Mouse (Mus musculus): Measurements from ENCODE around the gene Irf6.

Gene Irf6

DNA sequence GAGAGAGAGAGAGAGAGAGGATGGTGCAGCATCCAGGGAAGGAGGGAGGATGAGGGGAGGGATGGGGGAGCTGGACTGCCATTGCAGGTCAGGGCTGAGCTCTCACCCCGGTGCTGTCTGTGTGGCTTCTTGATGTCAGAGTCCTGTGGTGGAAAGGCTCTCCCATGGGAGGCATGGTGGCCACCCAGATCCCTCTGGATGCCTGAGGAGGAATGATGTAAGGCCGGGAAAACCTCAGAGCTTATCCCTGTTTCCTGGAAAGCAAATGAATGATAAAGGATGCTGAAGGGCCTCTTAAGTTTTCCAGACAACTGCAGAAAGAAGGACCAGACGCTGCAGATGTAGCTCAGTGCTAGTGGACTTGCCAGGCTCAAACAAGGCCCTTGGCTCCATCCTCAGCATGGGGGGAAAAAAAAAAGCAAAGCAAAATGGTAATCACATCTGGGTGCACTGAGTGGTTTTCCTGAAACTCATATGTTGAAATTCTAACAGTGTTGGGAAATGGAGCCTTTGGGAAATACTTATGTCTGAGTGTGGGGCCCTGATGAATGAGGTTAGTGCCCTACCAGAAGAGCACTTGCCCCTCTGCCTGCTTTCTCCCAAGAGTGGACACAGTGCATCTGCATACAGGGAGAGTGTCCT is 42.4 kb downstream of the Irf6 start:
- TF ChIP-seq NANOG (IDR thresholded peaks at IDR 0.05; ENCODE audit: borderline replicate concordance, low read length) = no peak
- no peak for TF ChIP-seq CTCF (conservative IDR thresholded peaks at IDR 0.05; ENCODE audit: low read length)
- TF ChIP-seq POU5F1 (IDR thresholded peaks at IDR 0.05; ENCODE audit: borderline replicate concordance, low read length) = no peak
- H3K36me3 ChIP-seq (ENCODE audit: insufficient read depth, low read length) = no peaks in the 10 kb centered on the region
- no peaks in the 10 kb centered on the region for H3K9me3 ChIP-seq (ENCODE audit: low read length)
- H3K4me3 ChIP-seq (replicated peaks; ENCODE audit: low read length) = no peak overlapping the region
- H3K27me3 ChIP-seq (ENCODE audit: insufficient read depth, low read length) = peaks cover 9% of the 10 kb centered on the region; the same call in 1 of the 2 replicates
- H3K4me1 ChIP-seq (replicated peaks; ENCODE audit: low read depth, low read length) = no peaks in the 10 kb centered on the region

DNA sequence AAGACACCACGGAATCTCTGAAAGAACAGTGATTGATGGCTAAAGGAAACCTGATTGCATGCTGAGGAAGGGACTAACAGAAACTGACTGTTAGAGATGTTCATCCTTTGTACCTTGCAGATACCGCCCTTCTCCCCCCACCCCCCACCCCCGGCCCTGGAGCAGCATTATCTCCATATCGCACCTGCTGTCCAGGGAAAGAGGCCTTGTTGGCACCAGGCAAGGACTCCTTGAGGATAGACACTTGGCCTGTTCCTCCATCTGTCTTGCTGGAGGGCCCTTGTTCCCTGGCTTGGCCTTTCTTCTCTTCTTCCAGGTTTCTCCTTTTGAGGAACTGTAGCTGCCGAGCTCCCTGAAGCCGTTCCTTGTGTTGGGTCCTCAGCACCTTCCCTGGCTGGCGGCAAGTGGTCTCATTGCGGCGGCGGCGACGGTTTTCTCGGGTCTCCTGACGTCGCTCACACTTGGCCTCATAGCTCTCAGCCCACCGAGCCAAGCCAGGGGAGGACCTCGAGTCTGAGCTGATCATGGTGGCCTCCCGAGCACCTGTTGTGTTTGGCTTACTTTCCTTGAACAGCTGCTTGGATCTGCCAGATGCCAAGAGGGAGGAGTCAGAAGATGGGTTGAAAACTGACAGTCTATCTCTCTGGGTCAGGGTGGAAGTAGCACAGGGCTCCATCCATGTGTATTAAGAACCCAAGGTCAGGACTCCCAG is 44.7 kb downstream of the Irf6 start:
- no peak overlapping the region for H3K4me3 ChIP-seq (replicated peaks; ENCODE audit: low read length)
- no peaks in the 10 kb centered on the region for H3K36me3 ChIP-seq (ENCODE audit: insufficient read depth, low read length)
- H3K4me1 ChIP-seq (replicated peaks; ENCODE audit: low read depth, low read length) = no peaks in the 10 kb centered on the region
- H3K27me3 ChIP-seq (ENCODE audit: insufficient read depth, low read length) = peaks cover 9% of the 10 kb centered on the region; the same call in 1 of the 2 replicates
- TF ChIP-seq CTCF (conservative IDR thresholded peaks at IDR 0.05; ENCODE audit: low read length) (no peak), POU5F1 (IDR thresholded peaks at IDR 0.05; ENCODE audit: borderline replicate concordance, low read length) (no peak), NANOG (IDR thresholded peaks at IDR 0.05; ENCODE audit: borderline replicate concordance, low read length) (no peak)
- no peaks in the 10 kb centered on the region for H3K9me3 ChIP-seq (ENCODE audit: low read length)

- H3K9me3 ChIP-seq (ENCODE audit: low read length) = no peaks in the 10 kb centered on the region
- no peak overlapping the region for H3K4me3 ChIP-seq (replicated peaks; ENCODE audit: low read length)
- H3K4me1 ChIP-seq (replicated peaks; ENCODE audit: low read depth, low read length) = no peaks in the 10 kb centered on the region
- H3K36me3 ChIP-seq (ENCODE audit: insufficient read depth, low read length) = no peaks in the 10 kb centered on the region
- TF ChIP-seq NANOG (IDR thresholded peaks at IDR 0.05; ENCODE audit: borderline replicate concordance, low read length) (no peak), CTCF (conservative IDR thresholded peaks at IDR 0.05; ENCODE audit: low read length) (no peak), POU5F1 (IDR thresholded peaks at IDR 0.05; ENCODE audit: borderline replicate concordance, low read length) (no peak)
- H3K27me3 ChIP-seq (ENCODE audit: insufficient read depth, low read length) = peaks cover 9% of the 10 kb centered on the region; the same call in 1 of the 2 replicates
Observed at GRCm38 (mm10) chr1:193198312-193198711, 45.4 kb downstream of the Irf6 start.

- TF ChIP-seq NANOG (IDR thresholded peaks at IDR 0.05; ENCODE audit: borderline replicate concordance, low read length) (no peak), POU5F1 (IDR thresholded peaks at IDR 0.05; ENCODE audit: borderline replicate concordance, low read length) (no peak), CTCF (conservative IDR thresholded peaks at IDR 0.05; ENCODE audit: low read length) (no peak)
- H3K4me3 ChIP-seq (replicated peaks; ENCODE audit: low read length) = no peak overlapping the region
- no peaks in the 10 kb centered on the region for H3K4me1 ChIP-seq (replicated peaks; ENCODE audit: low read depth, low read length)
- H3K9me3 ChIP-seq (ENCODE audit: low read length) = no peaks in the 10 kb centered on the region
- H3K36me3 ChIP-seq (ENCODE audit: insufficient read depth, low read length) = no peaks in the 10 kb centered on the region
- H3K27me3 ChIP-seq (ENCODE audit: insufficient read depth, low read length) = peaks cover 9% of the 10 kb centered on the region; the same call in 1 of the 2 replicates
Observed at GRCm38 (mm10) chr1:193200640-193201382, 47.9 kb downstream of the Irf6 start.

DNA sequence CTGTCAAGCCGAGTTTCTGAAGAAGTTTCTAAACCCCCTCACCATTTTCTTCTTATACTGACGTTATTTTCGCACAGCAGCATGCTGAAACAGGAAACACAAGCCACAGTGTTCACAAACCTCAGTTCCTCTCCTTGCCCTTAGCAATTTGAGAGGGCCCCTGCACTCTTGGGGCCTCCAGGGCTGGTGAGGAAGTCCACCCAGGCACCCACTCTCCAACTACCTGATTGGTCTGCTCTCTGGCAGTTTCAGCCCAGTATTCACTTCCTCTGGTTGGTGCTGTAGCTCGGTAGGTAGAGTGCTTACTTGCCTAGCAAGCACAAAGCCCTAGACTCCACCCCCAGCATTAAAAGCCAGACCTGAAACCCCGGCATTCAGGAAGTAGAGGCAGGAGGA is 48.5 kb downstream of the Irf6 start, which contains the start of gene Traf3ip3:
Traf3ip3 (minus strand) TSS at position 321 of the 396 bp plus-strand sequence.
- Histone ChIP-seq H3K4me3 (replicated peaks; ENCODE audit: low read length) (no peak within 1 kb of the TSS), H3K27me3 (ENCODE audit: insufficient read depth, low read length) (peaks cover 9% of the 10 kb centered on the region; the same call in 1 of the 2 replicates), H3K36me3 (ENCODE audit: insufficient read depth, low read length) (no peaks in the 10 kb centered on the region), H3K9me3 (ENCODE audit: low read length) (no peaks in the 10 kb centered on the region), H3K4me1 (replicated peaks; ENCODE audit: low read depth, low read length) (no peaks in the 10 kb centered on the region)
- TF ChIP-seq NANOG (IDR thresholded peaks at IDR 0.05; ENCODE audit: borderline replicate concordance, low read length) = no peak
- TF ChIP-seq CTCF (conservative IDR thresholded peaks at IDR 0.05; ENCODE audit: low read length) = no peak
- TF ChIP-seq POU5F1 (IDR thresholded peaks at IDR 0.05; ENCODE audit: borderline replicate concordance, low read length) = no peak

GRCm38 (mm10) chr1:193203821-193204220 is 50.9 kb downstream of the Irf6 start:
- Histone ChIP-seq H3K27me3 (ENCODE audit: insufficient read depth, low read length) (no peaks in the 10 kb centered on the region), H3K36me3 (ENCODE audit: insufficient read depth, low read length) (no peaks in the 10 kb centered on the region), H3K4me1 (replicated peaks; ENCODE audit: low read depth, low read length) (no peaks in the 10 kb centered on the region), H3K9me3 (ENCODE audit: low read length) (no peaks in the 10 kb centered on the region), H3K4me3 (replicated peaks; ENCODE audit: low read length) (no peak overlapping the region)
- TF ChIP-seq POU5F1 (IDR thresholded peaks at IDR 0.05; ENCODE audit: borderline replicate concordance, low read length) (no peak), CTCF (conservative IDR thresholded peaks at IDR 0.05; ENCODE audit: low read length) (no peak), NANOG (IDR thresholded peaks at IDR 0.05; ENCODE audit: borderline replicate concordance, low read length) (no peak)

DNA sequence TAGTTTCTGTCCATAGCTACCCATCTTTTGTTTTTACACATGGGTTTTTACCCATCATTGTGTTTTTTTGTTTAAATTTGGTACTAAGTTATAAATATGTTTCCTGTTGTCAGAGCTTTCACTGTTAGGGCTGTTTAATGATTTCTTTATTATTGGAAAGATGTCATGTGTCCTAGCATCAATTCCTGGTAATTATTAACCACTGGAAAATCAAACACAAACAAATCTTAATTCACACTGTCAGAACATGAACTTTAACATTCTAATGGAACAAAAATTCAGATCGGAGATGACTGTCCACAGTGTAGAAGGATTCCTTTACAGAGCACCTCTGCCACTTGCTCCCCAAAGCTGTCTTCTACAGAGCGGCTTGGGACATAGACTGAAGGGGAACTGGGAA is 52.5 kb downstream of the Irf6 start:
- TF ChIP-seq POU5F1 (IDR thresholded peaks at IDR 0.05; ENCODE audit: borderline replicate concordance, low read length) (no peak), NANOG (IDR thresholded peaks at IDR 0.05; ENCODE audit: borderline replicate concordance, low read length) (no peak), CTCF (conservative IDR thresholded peaks at IDR 0.05; ENCODE audit: low read length) (no peak)
- H3K9me3 ChIP-seq (ENCODE audit: low read length) = no peaks in the 10 kb centered on the region
- no peaks in the 10 kb centered on the region for H3K4me1 ChIP-seq (replicated peaks; ENCODE audit: low read depth, low read length)
- H3K4me3 ChIP-seq (replicated peaks; ENCODE audit: low read length) = no peak overlapping the region
- H3K27me3 ChIP-seq (ENCODE audit: insufficient read depth, low read length) = no peaks in the 10 kb centered on the region
- H3K36me3 ChIP-seq (ENCODE audit: insufficient read depth, low read length) = no peaks in the 10 kb centered on the region

DNA sequence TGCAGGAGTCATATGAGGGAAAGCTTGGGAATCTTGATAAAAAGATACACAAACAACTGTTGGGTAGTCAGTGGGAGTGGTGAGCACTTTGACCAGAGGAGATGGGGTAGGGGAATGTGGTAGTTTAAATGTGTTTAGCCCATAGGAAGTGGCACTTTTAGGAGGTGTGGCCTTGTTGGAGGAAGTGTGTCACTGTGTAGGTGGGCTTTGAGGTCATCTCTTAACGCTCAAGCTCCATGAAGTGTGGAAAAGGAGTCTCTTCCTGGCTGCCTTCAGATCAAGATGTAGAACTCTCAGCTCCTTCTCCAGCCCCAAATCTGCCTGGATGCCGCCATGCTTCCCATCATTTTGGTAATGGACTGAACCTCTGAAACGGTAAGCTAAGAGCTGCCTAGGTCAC is 54.6 kb downstream of the Irf6 start, which contains the start of gene Lamb3:
Lamb3 (plus strand) TSS at position 197 of the 400 bp plus-strand sequence.
- Histone ChIP-seq H3K4me3 (replicated peaks; ENCODE audit: low read length) (no peak within 1 kb of the TSS), H3K27me3 (ENCODE audit: insufficient read depth, low read length) (no peaks in the 10 kb centered on the region), H3K9me3 (ENCODE audit: low read length) (no peaks in the 10 kb centered on the region), H3K36me3 (ENCODE audit: insufficient read depth, low read length) (no peaks in the 10 kb centered on the region), H3K4me1 (replicated peaks; ENCODE audit: low read depth, low read length) (no peaks in the 10 kb centered on the region)
- no peak for TF ChIP-seq NANOG (IDR thresholded peaks at IDR 0.05; ENCODE audit: borderline replicate concordance, low read length)
- TF ChIP-seq POU5F1 (IDR thresholded peaks at IDR 0.05; ENCODE audit: borderline replicate concordance, low read length) = no peak
- no peak for TF ChIP-seq CTCF (conservative IDR thresholded peaks at IDR 0.05; ENCODE audit: low read length)

Measured in E14TG2a.4 (cell line).